Mouse (Mus musculus) brain, embryonic 14.5 days (tissue): Measurements from ENCODE around the gene Magi2. TPM values are rescaled to one million over a fixed set of nuclear protein-coding genes. Genes with fewer than 3 reads are reported as not detected.

Experiments
- DNase-seq: peaks from one replicate; pipeline ENCODE4 v3.0.0-alpha.2; 2011; ENCODE audit warnings: low read depth
- CTCF ChIP-seq: fragments of 200-500 bp; IDR thresholded peaks from 2 replicates; pipeline ENCODE4 v1.5.1; 2012; ENCODE audit warnings: inconsistent platforms, mild to moderate bottlenecking, moderate library complexity, borderline replicate concordance; ENCODE audit not compliant: insufficient read depth, insufficient read length; ENCODE audit errors: extremely low read depth
- POLR2A ChIP-seq: fragments of 200-500 bp; IDR thresholded peaks from 2 replicates; pipeline ENCODE4 v1.6.1; 2012; ENCODE audit warnings: mild to moderate bottlenecking, inconsistent platforms, borderline replicate concordance; ENCODE audit not compliant: poor library complexity, insufficient read depth, insufficient read length, severe bottlenecking; ENCODE audit errors: extremely low read depth
- polyA plus RNA-seq: library from polyadenylated mRNA; depleted of rRNA; stranded (reverse); fragments of >200 nt; gene quantifications from 2 replicates; pipeline ENCODE4 v1.2.3, GENCODE M21; 2012

The Magi2 gene
- polyA plus RNA-seq, 1 experiment, result 36.9 TPM

DNA sequence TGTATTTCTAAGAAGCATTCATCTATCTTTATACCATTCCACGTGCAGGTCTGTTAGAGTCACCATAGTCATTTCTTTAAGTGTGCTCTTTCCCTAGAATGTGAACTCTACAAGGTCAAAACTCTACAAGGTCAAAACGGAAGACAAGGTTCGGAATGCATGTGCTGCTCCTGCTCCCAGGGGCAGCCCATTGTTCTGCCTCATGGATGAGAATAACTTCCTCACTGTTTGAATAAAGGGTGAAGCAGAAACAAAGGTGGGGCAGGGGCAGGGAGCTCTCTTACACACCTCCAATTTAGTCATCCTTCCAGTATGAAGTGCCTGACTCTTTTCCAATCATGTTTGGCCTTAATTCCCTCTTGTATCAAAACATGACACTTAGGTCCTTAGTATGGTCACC, 1450.4 kb downstream of the Magi2 start:
- no peak for TF ChIP-seq POLR2A
- no peak for TF ChIP-seq CTCF

DNA sequence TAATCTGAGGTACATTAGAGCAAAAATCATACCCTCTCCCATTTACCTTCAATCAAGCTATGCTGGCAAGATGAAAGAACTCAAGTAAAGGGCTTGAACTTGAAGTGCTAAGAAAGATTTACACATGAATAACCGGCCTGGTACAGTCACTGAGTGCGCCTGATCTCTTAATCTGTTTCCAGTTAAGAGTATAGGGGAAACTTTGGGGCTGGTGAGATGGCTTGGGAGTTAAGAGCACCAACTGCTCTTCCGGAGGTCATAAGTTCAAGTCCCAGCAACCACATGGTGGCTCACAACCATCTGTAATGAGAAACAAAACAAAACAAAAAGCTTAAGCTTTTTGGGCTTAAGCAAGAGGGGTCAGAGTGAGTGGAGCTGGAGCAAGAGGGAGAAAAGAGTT, 1451.7 kb downstream of the Magi2 start:
- no peak for TF ChIP-seq CTCF
- TF ChIP-seq POLR2A, result no peak
- no peak for DNase-seq

More for the DNA sequence above, 1450.4 kb downstream of the Magi2 start:
- no peak for DNase-seq

DNA sequence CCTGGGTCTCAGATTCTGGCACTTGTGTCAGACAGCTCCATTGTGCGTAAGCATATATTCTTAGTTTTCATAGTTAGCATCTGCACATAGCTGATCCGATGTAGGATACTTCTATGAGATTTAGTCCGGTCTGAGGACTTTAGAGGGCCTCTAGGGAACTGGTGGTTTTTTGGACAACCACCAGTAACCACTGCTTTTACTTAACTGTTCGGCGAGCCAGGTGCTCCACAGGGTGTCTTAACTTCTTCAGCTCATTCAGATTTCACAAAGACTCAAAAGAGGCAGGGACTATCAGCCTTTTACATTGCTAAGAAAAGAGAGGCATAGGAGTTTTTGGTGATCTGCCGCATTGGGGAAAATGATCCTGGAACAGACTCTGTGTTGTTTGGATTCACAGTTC, 1453.1 kb downstream of the Magi2 start:
- no peak for TF ChIP-seq CTCF
- TF ChIP-seq POLR2A, result no peak
- no peak for DNase-seq

DNA sequence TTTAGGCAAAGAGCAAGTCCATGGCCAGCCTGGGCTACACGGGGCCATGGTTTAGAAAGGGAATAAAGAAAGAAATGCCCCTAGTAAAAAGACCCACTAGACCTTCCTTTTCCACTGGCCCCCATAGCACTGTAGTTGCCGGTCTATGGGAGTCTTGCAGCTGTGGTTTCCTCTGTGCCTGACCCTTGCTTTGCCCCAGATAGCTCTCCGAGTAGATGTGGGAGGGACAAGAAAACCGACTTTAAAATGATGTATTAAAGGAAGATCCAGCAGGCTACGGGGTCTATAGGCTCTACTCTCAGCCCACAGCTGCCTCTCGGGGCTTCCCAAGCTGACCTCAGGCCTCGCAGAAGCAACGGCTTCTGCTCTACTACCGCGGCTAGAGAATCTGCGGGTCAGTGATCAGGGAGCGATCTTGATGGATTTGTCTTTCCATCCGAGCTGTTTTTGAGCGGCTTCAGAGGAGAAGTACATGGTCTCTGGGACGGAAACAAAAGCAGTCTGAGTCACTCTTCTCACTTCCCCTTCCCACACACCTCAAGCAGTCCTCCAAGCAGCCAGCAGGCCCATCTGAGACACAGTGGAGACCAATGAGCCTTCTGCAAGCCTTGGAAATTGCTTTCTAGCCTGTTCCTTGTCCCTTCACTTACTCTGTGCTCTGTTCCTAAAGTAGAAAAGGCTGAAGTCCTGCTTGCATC, 1454.1 kb downstream of the Magi2 start:
- DNase-seq, result no peak
- no peak for TF ChIP-seq POLR2A
- TF ChIP-seq CTCF, result no peak

DNA sequence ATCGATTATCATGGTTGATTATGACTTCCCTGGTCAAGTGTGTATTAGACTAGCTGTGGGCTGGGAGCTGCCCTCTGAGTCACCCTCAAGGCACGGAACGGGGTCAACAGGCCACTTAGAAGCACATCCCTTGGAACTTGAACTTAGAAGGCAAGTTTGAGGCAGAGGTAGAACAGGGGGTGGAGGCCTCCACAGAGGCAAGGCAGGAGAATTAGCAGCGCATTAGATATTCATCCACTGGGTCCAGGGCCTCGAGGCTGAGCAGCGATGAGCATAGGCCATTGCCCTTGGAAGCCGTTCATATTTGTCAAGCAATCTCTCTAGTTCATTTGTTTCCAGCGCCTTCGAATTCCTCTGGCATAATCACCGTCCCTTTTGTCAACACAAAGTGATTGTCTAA, 1454.8 kb downstream of the Magi2 start:
- TF ChIP-seq POLR2A, result no peak
- TF ChIP-seq CTCF, result no peak
- no peak for DNase-seq

DNA sequence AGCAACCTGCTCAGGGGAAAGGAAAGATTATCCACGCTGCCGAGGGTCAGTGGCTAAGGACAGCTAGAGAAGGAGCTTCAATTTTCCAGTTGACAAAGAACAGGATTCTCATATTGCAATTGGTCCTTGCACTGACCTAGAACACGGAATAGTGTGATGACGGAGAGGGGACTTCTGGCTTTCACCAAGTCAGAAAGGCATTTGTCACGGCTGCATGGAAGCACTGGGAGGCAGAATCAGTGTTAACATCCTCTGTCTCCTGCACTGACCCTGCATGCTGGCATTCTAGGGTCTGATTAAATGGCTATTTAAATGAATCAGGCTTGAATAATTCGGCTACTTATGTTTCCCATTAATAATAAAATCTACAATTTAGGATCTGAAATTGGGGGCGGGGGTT, 1455.4 kb downstream of the Magi2 start:
- DNase-seq, result no peak
- TF ChIP-seq CTCF, result no peak
- no peak for TF ChIP-seq POLR2A

DNA sequence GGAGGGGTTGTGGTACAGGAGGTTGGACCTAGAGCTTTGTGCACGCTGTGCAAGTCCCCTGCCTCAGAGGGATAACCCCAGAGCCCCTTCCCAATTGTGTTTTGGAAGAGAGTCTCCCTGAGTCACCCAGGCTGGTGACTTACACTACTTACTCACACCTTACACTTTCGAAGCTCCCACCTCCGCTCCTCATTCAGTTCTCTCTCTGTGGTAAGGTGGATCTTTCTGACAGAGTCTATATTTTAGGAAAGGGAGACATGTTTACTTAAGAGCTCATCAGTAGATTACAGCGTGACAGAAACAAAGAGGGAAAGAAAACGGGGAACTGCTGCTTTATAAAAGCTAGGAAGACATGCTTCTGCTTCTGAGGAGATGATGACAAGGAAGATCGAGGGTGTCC, 1457.3 kb downstream of the Magi2 start:
- no peak for DNase-seq
- no peak for TF ChIP-seq POLR2A

DNA sequence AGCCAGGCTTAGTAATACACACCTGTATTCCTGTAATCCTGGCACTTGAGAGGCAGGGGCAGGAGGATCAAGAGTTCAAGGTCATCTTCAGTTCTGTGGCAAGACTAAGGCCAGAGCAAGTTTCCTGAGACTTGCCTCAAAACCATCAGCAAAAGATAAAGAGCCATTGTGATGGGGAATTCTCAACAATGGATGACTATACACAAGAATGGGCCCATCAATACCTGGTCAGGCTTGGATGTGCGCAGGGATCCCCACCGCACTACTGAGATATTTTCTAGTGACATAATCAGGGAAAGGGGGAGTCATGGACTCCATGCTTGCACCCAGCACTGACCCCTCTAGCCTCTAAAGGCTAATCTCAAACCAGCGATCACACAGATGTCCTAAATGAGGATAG, 1465.4 kb downstream of the Magi2 start:
- no peak for TF ChIP-seq CTCF
- TF ChIP-seq POLR2A, result no peak
- no peak for DNase-seq

DNA sequence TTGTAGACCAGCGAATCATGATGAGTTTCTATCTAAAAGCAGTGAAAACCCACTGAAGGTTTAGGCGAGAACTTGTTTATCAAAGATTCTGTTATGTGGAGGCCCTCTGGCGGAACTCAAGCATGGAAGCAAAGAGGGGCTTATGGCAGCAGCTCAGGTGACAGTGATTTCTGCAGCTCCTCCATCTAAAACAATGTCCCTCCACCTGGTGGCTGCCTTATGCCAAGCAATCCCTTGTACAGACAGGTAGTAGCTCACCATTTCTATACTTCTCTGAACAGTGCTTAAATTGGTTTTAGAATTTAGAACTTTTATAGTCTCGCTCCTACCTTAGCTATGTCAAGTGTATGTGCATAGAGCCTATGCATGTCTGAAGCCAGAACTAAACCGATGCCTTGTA, 1472.3 kb downstream of the Magi2 start:
- no peak for DNase-seq
- TF ChIP-seq CTCF (no peak), POLR2A (no peak)

DNA sequence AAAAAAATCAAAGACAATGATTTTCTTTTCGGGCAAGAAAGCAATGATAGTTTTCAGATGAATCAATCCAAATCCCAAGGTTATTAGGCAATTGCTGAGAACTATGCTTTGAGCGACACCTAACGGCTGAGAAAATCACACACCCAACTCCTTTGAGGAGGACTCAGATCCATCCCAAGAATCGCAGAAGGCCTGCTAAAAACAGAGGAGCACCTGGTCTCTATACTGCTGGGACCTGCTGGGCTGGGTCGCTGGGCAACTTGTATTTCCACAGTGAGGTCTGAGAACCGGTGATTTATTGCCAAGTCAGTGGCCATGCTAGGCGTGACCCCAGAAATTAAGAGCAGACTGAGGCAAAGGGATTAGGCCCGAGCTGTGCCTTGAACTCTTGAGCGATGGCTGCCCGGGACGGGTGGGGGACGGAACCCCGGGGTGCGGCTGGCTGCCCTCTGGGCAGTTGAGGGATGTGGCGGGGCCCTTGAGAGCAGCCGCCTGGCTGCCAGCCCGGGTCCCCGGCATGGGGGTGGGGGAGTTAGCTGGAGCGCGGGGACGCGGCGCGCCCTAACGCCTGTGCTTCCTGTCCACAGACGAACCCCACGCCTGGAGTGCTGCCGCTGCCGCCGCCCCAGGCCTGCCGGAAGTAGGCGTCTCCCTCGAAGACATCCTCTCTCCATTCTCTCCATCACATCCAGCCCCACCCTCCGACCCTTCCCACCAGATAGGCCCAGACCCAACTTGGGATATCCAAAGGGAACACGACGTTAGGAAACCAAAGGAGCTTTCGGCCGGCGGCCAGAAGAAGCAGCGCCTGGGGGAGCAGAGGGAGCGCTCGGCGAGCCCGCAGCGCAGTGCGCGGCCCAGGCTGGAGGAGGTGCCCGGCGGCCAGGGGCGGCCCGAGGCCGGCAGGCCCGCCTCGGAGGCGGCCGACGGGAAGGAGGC, 1474.9 kb downstream of the Magi2 start:
- peak; percentile 97 for DNase-seq
- peak; percentile 42 for TF ChIP-seq POLR2A
- TF ChIP-seq CTCF, result peak; percentile 76

DNA sequence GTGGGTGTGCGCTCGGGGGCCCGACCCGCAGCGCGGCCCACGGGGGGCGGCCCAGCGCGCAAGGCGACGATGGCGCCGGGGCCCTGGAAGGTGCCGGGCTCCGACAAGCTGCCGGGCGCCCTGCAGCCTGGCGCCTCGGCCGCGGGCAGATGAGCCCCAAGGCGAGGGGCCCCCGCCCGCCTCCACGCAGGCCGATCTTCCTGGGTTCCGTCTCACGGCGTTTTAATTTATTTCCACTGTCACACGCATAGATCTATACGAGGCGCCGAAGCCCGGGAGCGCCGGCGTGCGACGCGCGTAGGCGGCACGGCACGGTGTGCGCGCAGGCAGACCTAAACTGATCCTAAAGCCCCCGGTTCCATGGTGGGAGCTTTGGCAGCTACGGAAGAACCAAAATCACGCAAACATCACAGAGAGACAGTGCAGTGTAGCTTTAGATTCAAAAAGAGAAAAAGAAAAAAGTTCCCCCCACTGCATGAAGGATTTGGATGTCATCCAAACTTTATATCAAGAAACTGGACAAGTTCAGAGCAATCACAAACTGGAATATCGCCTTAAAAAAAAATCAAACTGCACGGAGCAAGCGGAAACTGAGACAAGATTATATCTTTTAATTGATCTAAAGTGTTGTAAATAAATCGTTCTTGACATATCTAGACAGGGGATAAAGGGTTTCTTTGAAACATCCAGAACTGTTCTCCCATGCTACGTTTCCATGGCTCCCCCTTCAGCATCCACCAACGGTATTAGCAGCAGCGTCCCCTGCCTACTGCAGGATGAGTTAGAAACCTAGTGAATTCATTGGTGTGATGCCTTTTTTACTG, 1475.9 kb downstream of the Magi2 start:
- peak; percentile 89 for DNase-seq
- TF ChIP-seq POLR2A (no peak), CTCF (peak; percentile 35; the same call in 1 of the 2 replicates)
